8 mouse cellular contexts compared by ENCODE assay signal in genomic region chr2:27473911-27474310, GRCm38 (mm10). TPM values are rescaled to one million over a fixed set of nuclear protein-coding genes. Genes with fewer than 3 reads are reported as not detected.
A peak's percentile ranks its signal among the peaks of the same experiment; 100 is the strongest.
DNase-seq lines count a peak whose midpoint lies in the region; ATAC-seq and TF ChIP-seq lines count a peak whose summit lies in the region.

No protein-coding gene starts in this region.

- H3K9ac ChIP-seq in neural tube, embryonic 11.5 days (ENCODE audit: low read length), result peak overlapping the region; percentile 98
- H3K9ac ChIP-seq in limb, embryonic 12.5 days (replicated peaks), result peak overlapping the region; percentile 98
- H3K9ac ChIP-seq in stomach, embryonic 15.5 days, result peak overlapping the region; percentile 92

- H3K4me1 ChIP-seq in cerebellum, adult 2 months (ENCODE audit: control insufficient read depth, insufficient read depth, low read length), result peaks cover 37% of the 10 kb centered on the region
- H3K4me1 ChIP-seq in neural tube, embryonic 11.5 days (ENCODE audit: control insufficient read depth, insufficient read depth, low read length), result peaks cover 26% of the 10 kb centered on the region
- peaks cover 62% of the 10 kb centered on the region for H3K4me1 ChIP-seq in limb, embryonic 12.5 days (replicated peaks)
- peaks cover 52% of the 10 kb centered on the region for H3K4me1 ChIP-seq in stomach, embryonic 15.5 days

- no peaks in the 10 kb centered on the region for H3K27me3 ChIP-seq in cerebellum, adult 2 months (ENCODE audit: control insufficient read depth, insufficient read depth, low read length)
- H3K27me3 ChIP-seq in neural tube, embryonic 11.5 days (ENCODE audit: control insufficient read depth, insufficient read depth, low read length), result no peaks in the 10 kb centered on the region
- H3K27me3 ChIP-seq in limb, embryonic 12.5 days, result no peaks in the 10 kb centered on the region
- H3K27me3 ChIP-seq in stomach, embryonic 15.5 days (replicated peaks), result no peaks in the 10 kb centered on the region

- peaks cover 2% of the 10 kb centered on the region for H3K36me3 ChIP-seq in neural tube, embryonic 11.5 days (ENCODE audit: control insufficient read depth, insufficient read depth, low read length)
- H3K36me3 ChIP-seq in limb, embryonic 12.5 days, result peaks cover 35% of the 10 kb centered on the region
- no peaks in the 10 kb centered on the region for H3K36me3 ChIP-seq in stomach, embryonic 15.5 days

- no peak for TF ChIP-seq POLR2A in cerebellum, adult 2 months (IDR thresholded peaks at IDR 0.05; ENCODE audit: borderline replicate concordance, insufficient read depth, low read length)

- DNase-seq in cerebellum, adult 2 months, result peak in 1 of 2 experiments; percentile 17
- DNase-seq in cerebellum, adult 11-12 months, result no peak
- no peak for DNase-seq in neural tube, embryonic 11.5 days (ENCODE audit: low spot score)
- no peak for DNase-seq in neural tube, embryonic 10.5 days (ENCODE audit: extremely low spot score, low spot score)
- no peak for DNase-seq in retina, postnatal 1 day
- DNase-seq in layer of hippocampus, postnatal 36 days, result no peak

- ATAC-seq in neural tube, embryonic 11.5 days (ENCODE audit: insufficient read depth, low FRiP score, low TSS enrichment), result no peak
- ATAC-seq in limb, embryonic 12.5 days (ENCODE audit: insufficient number of reproducible peaks, insufficient read depth, low FRiP score, low TSS enrichment, low read depth), result no peak
- ATAC-seq in stomach, embryonic 15.5 days (ENCODE audit: insufficient read depth, low FRiP score, low read depth), result no peak

- 22% methylated on average over 4 of the region's 4 CpGs for WGBS in cerebellum, adult 2 months
- 43% methylated on average over 4 of the region's 4 CpGs for WGBS in neural tube, embryonic 11.5 days
- 15% methylated on average over 4 of the region's 4 CpGs for WGBS in limb, embryonic 12.5 days
- WGBS in stomach, embryonic 15.5 days, result 20% methylated on average over 4 of the region's 4 CpGs

- no peak overlapping the region for H3K27ac ChIP-seq in cerebellum, adult 2 months (ENCODE audit: insufficient read depth, low read length)
- no peak overlapping the region for H3K27ac ChIP-seq in neural tube, embryonic 11.5 days (ENCODE audit: low read depth, low read length)
- H3K27ac ChIP-seq in limb, embryonic 12.5 days, result 0 out of 2 replicates have a peak overlapping the region, but pooled peaks have one; percentile 98
- H3K27ac ChIP-seq in stomach, embryonic 15.5 days, result peak overlapping the region; percentile 97

- H3K9me3 ChIP-seq in neural tube, embryonic 11.5 days (ENCODE audit: control insufficient read depth, low read length), result no peaks in the 10 kb centered on the region
- H3K9me3 ChIP-seq in limb, embryonic 12.5 days, result no peaks in the 10 kb centered on the region
- H3K9me3 ChIP-seq in stomach, embryonic 15.5 days, result no peaks in the 10 kb centered on the region

- H3K4me3 ChIP-seq in cerebellum, adult 2 months (replicated peaks; ENCODE audit: insufficient read depth, low read depth, low read length), result peak overlapping the region; percentile 17
- peak overlapping the region; percentile 98 for H3K4me3 ChIP-seq in neural tube, embryonic 11.5 days (ENCODE audit: low read depth, low read length)
- peak overlapping the region; percentile 99 for H3K4me3 ChIP-seq in limb, embryonic 12.5 days (replicated peaks)
- peak overlapping the region; percentile 93 for H3K4me3 ChIP-seq in stomach, embryonic 15.5 days (replicated peaks)

- no peak for TF ChIP-seq CTCF in cerebellum, adult 2 months (IDR thresholded peaks at IDR 0.05; ENCODE audit: borderline replicate concordance, insufficient read depth, low read depth, low read length)

- peak overlapping the region; percentile 70 for H3K4me2 ChIP-seq in neural tube, embryonic 11.5 days (ENCODE audit: low read depth)
- peak overlapping the region; percentile 98 for H3K4me2 ChIP-seq in limb, embryonic 12.5 days
- H3K4me2 ChIP-seq in stomach, embryonic 15.5 days, result peak overlapping the region; percentile 81

RNA-seq across cellular contexts. Expression of gene Brd3os, which starts 31.8 kb away (rescaled TPM):
- polyA plus RNA-seq in cerebellum, adult 2 months (2012; rRNA removed), result 36.0 and 38.0 TPM in 2 replicates
- 15.8 and 16.2 TPM in 2 replicates for polyA plus RNA-seq in neural tube, embryonic 11.5 days (2014; fragmentation: Nextera tagmentation; extraction: Ambion mirVana)
- polyA plus RNA-seq in limb, embryonic 12.5 days (2016; fragmentation: Nextera tagmentation; extraction: Ambion mirVana), result 10.7 and 11.5 TPM in 2 replicates
- polyA plus RNA-seq in stomach, embryonic 15.5 days (2015; fragmentation: Nextera tagmentation; extraction: Ambion mirVana), result 7.1 and 7.2 TPM in 2 replicates
- total RNA-seq in layer of hippocampus, postnatal 36 days (2021), result 10 to 100 TPM; 22.6 to 24.0 TPM

RNA-seq across cellular contexts. Expression of gene Brd3, which starts 33.6 kb away (rescaled TPM):
- polyA plus RNA-seq in cerebellum, adult 2 months (2012; rRNA removed), result 28.6 TPM in 2 replicates
- polyA plus RNA-seq in neural tube, embryonic 11.5 days (2014; fragmentation: Nextera tagmentation; extraction: Ambion mirVana), result 198 and 204 TPM in 2 replicates
- polyA plus RNA-seq in limb, embryonic 12.5 days (2016; fragmentation: Nextera tagmentation; extraction: Ambion mirVana), result 128 and 152 TPM in 2 replicates
- 76.2 and 87.8 TPM in 2 replicates for polyA plus RNA-seq in stomach, embryonic 15.5 days (2015; fragmentation: Nextera tagmentation; extraction: Ambion mirVana)
- 10 to 100 TPM; 54.5 to 56.6 TPM for total RNA-seq in layer of hippocampus, postnatal 36 days (2021)

RNA-seq across cellular contexts. Expression of gene Wdr5, which starts 41.0 kb away (rescaled TPM):
- polyA plus RNA-seq in cerebellum, adult 2 months (2012; rRNA removed), result 30.6 and 32.7 TPM in 2 replicates
- polyA plus RNA-seq in neural tube, embryonic 11.5 days (2014; fragmentation: Nextera tagmentation; extraction: Ambion mirVana), result 64.5 and 69.1 TPM in 2 replicates
- polyA plus RNA-seq in limb, embryonic 12.5 days (2016; fragmentation: Nextera tagmentation; extraction: Ambion mirVana), result 72.1 and 73.5 TPM in 2 replicates
- 49.2 and 52.0 TPM in 2 replicates for polyA plus RNA-seq in stomach, embryonic 15.5 days (2015; fragmentation: Nextera tagmentation; extraction: Ambion mirVana)
- 10 to 100 TPM; 27.1 to 27.7 TPM for total RNA-seq in layer of hippocampus, postnatal 36 days (2021)

RNA-seq across cellular contexts. Expression of gene Vav2, which starts 47.1 kb away (rescaled TPM):
- 14.7 and 16.1 TPM in 2 replicates for polyA plus RNA-seq in cerebellum, adult 2 months (2012; rRNA removed)
- polyA plus RNA-seq in neural tube, embryonic 11.5 days (2014; fragmentation: Nextera tagmentation; extraction: Ambion mirVana), result 15.0 and 17.3 TPM in 2 replicates
- 8.0 and 8.5 TPM in 2 replicates for polyA plus RNA-seq in limb, embryonic 12.5 days (2016; fragmentation: Nextera tagmentation; extraction: Ambion mirVana)
- polyA plus RNA-seq in stomach, embryonic 15.5 days (2015; fragmentation: Nextera tagmentation; extraction: Ambion mirVana), result 7.0 and 7.8 TPM in 2 replicates
- total RNA-seq in layer of hippocampus, postnatal 36 days (2021), result 10 to 100 TPM; 11.2 to 11.5 TPM

Comparison
In these comparisons a context has a peak if more than half of its experiments do, and no peak if none do; other contexts are left out.
1. H3K27ac ChIP-seq: peak in limb, embryonic 12.5 days (single experiment) and stomach, embryonic 15.5 days (single experiment); none in cerebellum, adult 2 months (single experiment) and neural tube, embryonic 11.5 days (single experiment).
2. H3K4me3 ChIP-seq: peak in every context shown above with its lines; median percentile 99 in limb, embryonic 12.5 days; 98 in neural tube, embryonic 11.5 days; 93 in stomach, embryonic 15.5 days; 17 in cerebellum, adult 2 months.
3. Peak in every context shown above with its lines, with median percentiles within 50 percentile points of each other: H3K4me2 ChIP-seq and H3K9ac ChIP-seq.